Mouse (Mus musculus) small intestine, adult 2 months (tissue): ENCODE results near the gene St6galnac3. TPM values are rescaled to one million over a fixed set of nuclear protein-coding genes. Genes with fewer than 3 reads are reported as not detected.

Experiments
- H3K27ac ChIP-seq: fragments of 200-500 bp; 2 replicates; pipeline ENCODE4 v1.5.1; 2012; ENCODE audit warnings: low read depth, low read length, control low read depth, inconsistent platforms; ENCODE audit not compliant: insufficient read depth
- H3K27me3 ChIP-seq: fragments of 200-500 bp; 2 replicates; pipeline ENCODE4 v1.6.1; 2012; ENCODE audit warnings: mild to moderate bottlenecking, moderate library complexity, low read length, inconsistent platforms; ENCODE audit not compliant: control insufficient read depth, insufficient read depth
- H3K36me3 ChIP-seq: fragments of 200-500 bp; 2 replicates; pipeline ENCODE4 v1.6.1; 2012; ENCODE audit warnings: mild to moderate bottlenecking, low read length, control low read depth, inconsistent platforms; ENCODE audit not compliant: control insufficient read depth, insufficient read depth
- H3K4me1 ChIP-seq: fragments of 200-500 bp; 2 replicates; pipeline ENCODE4 v1.6.1; 2012; ENCODE audit warnings: low read length, inconsistent platforms, mixed read lengths; ENCODE audit not compliant: control insufficient read depth, insufficient read depth, insufficient read length
- H3K4me3 ChIP-seq: fragments of 200-500 bp; 2 replicates; pipeline ENCODE4 v1.5.1; 2012; ENCODE audit warnings: low read depth, mild to moderate bottlenecking, control low read depth, inconsistent platforms, low read length, moderate library complexity
- CTCF ChIP-seq: fragments of 200-500 bp; IDR thresholded peaks from 2 replicates; pipeline ENCODE4 v1.5.1; 2012; ENCODE audit warnings: low read depth, mild to moderate bottlenecking, control low read depth, inconsistent platforms, low read length, moderate library complexity, mixed read lengths; ENCODE audit not compliant: insufficient replicate concordance, insufficient read length; ENCODE audit errors: extremely low read depth
- POLR2A ChIP-seq: fragments of 200-500 bp; IDR thresholded peaks from 2 replicates; pipeline ENCODE4 v1.6.1; 2012; ENCODE audit warnings: low read depth, mild to moderate bottlenecking, control low read depth, inconsistent platforms, low read length, moderate library complexity
- WGBS: fragments of 180-500 bp; shearing (Covaris S2); methylation state at CpG from one replicate; pipeline ENCODE4 v1.1.7; 2018; 5-methylcytosine and 5-hydroxymethylcytosine counted together
- polyA plus RNA-seq: library from polyadenylated mRNA; depleted of rRNA; stranded (reverse); fragments of >200 nt; gene quantifications from 2 replicates; pipeline ENCODE4 v1.2.3, GENCODE M21; 2012

The St6galnac3 gene
- polyA plus RNA-seq, 1 experiment = 1.1 TPM

DNA sequence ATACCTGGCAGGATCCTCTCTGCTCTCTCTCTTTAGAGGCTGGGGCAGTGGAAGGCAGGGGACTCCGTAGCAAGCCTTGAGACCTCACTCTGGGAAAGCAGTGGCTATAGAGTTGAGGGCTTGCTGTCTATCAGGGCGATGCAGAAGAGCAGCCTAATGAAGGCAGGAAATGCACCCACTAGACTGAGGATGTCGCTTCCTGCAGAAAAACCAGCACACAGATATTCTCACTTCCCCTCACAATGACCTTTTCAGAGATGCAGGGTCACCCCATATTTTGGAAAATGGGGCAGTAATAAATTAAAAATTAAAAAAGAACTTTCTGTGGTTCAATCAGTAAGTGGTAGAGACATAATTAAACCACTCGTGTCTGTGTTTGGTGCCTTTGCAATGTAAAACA, 4.1 kb downstream of the St6galnac3 start:
- no peak overlapping the region for H3K4me3 ChIP-seq
- no peaks in the 10 kb centered on the region; the same call in 1 of the 2 replicates for H3K27me3 ChIP-seq
- 65% methylated on average over 4 of the region's 4 CpGs for WGBS
- no peaks in the 10 kb centered on the region for H3K4me1 ChIP-seq
- H3K27ac ChIP-seq = no peak overlapping the region
- no peak for TF ChIP-seq CTCF
- no peak for TF ChIP-seq POLR2A
- H3K36me3 ChIP-seq = no peaks in the 10 kb centered on the region

DNA sequence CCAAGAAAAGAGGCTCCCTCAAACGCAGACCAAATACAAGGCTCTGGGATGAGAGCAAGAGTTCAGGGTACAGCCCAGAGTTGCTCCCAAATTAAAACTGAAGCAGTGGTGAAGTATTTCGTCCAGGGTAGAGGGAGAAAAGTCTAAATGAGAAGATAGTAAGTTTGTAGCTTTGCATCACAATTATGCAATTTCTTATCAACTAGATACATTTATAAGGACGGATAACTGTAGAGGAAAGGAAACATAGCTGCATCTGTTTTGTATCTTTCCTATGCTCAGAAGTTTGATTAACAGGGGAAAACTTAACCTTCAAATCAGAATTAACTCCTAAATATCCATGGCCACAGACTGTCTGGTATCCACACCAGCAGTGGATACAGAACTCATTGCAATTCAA, 4.7 kb downstream of the St6galnac3 start:
- H3K4me1 ChIP-seq = no peaks in the 10 kb centered on the region
- no peaks in the 10 kb centered on the region for H3K36me3 ChIP-seq
- no peaks in the 10 kb centered on the region; the same call in 1 of the 2 replicates for H3K27me3 ChIP-seq
- TF ChIP-seq POLR2A = no peak
- no peak for TF ChIP-seq CTCF
- WGBS = 48% methylated on average over 3 of the region's 3 CpGs
- no peak overlapping the region for H3K4me3 ChIP-seq
- no peak overlapping the region for H3K27ac ChIP-seq

DNA sequence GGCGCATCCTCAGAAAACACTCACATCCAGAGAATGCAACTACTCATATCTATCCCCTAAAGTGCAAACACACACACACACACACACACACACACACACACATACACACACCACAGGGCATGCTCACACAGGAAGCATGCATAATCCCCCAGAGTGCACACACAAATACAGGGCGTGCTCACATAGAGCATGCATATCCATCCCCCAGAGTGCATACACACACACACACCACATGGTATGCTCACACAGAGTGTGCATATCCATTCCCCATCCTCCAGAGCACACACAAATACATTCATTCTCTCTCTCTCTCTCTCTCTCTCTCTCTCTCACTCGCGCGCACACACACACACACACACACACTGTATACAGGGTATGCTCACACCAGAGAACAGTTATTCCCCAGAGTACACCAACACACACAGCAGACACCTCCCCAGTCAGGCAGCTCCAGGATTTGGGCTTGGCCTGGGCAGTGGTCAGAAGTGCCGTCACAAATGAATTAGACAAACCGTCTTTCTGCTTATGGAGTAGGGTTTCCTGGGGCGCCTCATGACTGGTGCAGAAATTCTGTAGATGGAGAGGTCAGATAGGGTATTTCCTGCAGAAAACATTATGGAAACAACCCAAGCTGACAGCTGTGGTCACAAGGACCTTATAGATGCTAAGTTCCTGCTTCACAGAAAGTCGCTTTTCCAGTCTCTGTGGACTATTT, 5.6 kb downstream of the St6galnac3 start:
- H3K4me3 ChIP-seq = no peak overlapping the region
- H3K4me1 ChIP-seq = no peaks in the 10 kb centered on the region
- 70% methylated on average over 9 of the region's 9 CpGs for WGBS
- TF ChIP-seq CTCF (no peak), POLR2A (no peak)
- no peaks in the 10 kb centered on the region for H3K27me3 ChIP-seq
- H3K27ac ChIP-seq = no peak overlapping the region
- no peaks in the 10 kb centered on the region for H3K36me3 ChIP-seq

DNA sequence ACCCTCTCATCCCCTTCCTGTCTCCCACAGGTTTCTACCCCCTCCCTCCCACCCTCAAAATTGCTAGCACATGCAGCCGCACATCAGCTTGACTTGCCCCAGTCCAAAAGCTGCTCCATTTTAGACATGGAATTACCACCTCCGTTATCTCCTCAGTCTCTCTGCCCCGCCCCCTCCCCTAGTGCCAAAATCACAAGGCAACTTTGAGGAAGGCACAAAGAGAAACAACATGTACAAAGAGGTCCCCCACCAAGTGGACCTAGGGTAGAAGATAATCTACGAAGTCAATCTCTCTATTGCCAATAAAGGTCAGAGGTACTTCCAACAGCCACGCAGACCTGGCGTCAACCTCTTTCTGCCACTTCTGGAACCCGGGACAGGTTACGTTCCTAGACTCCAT, 6.2 kb downstream of the St6galnac3 start:
- Histone ChIP-seq H3K36me3 (no peaks in the 10 kb centered on the region), H3K27me3 (no peaks in the 10 kb centered on the region), H3K4me1 (no peaks in the 10 kb centered on the region), H3K4me3 (no peak overlapping the region), H3K27ac (no peak overlapping the region)
- TF ChIP-seq CTCF (no peak), POLR2A (no peak)
- WGBS = 70% methylated on average over 8 of the region's 8 CpGs

DNA sequence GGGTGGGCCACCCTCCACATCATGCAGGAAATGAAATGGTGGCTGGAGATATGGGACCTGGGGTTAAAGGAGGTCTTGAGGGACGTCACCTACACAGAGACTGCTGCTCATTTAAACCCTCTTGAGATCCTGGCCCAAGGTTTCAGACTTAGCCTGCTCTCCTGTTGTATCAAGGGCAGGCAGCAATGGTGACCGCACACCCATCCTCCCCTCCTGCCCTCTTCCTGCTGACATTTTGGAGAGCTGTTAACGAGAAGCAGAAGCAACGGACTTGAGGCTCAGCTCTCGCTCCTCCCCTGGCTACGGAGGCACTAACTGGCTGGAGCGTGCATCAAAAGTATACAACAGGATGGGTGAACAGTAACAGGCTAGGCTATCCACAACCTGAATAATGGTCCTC, 7.2 kb downstream of the St6galnac3 start:
- H3K27ac ChIP-seq = no peak overlapping the region
- TF ChIP-seq POLR2A = no peak
- WGBS = 78% methylated on average over 7 of the region's 7 CpGs
- H3K4me1 ChIP-seq = no peaks in the 10 kb centered on the region
- H3K4me3 ChIP-seq = no peak overlapping the region
- H3K36me3 ChIP-seq = no peaks in the 10 kb centered on the region
- no peaks in the 10 kb centered on the region for H3K27me3 ChIP-seq

DNA sequence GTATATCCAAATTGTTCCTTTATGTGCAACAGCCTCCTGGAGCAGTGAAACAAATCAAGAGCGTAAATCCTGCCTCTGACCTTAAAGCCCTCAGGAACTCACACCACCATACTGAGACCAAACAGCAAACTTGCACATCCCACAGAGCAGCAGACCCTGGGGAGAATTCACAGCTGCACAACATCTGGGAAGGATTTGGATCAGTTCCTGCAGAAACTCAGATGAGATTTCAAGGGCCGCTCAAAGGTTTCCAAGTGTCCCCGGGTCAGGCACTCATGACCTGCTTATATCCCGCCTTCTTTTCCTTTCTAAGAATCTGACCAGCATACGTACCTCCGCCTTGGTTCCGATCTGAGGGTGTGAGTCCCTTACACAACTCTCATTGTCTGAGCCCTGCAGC, 9.3 kb downstream of the St6galnac3 start:
- Histone ChIP-seq H3K4me3 (no peak overlapping the region), H3K4me1 (no peaks in the 10 kb centered on the region), H3K27ac (no peak overlapping the region), H3K27me3 (no peaks in the 10 kb centered on the region), H3K36me3 (no peaks in the 10 kb centered on the region)
- TF ChIP-seq POLR2A = no peak
- 63% methylated on average over 7 of the region's 7 CpGs for WGBS

DNA sequence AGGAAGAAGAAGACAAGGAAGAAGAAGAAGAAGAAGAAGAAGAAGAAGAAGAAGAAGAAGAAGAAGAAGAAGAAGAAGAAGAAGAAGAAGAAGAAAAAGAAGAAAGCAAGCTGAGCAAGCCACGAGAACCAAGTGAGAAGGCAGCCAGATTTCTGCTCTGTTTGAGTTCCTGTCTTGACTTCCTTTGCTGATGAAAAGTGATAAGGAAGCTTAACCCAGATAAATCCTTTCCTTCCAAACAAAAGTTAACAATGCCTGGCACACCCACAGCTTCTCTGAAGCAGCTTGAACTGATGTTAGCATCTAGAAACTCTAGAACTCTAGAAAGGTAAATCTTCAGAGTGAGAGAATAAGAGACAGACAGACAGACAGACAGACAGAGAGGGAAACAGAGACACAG, 14.4 kb downstream of the St6galnac3 start:
- Histone ChIP-seq H3K27me3 (no peaks in the 10 kb centered on the region), H3K36me3 (no peaks in the 10 kb centered on the region), H3K4me3 (no peak overlapping the region), H3K27ac (no peak overlapping the region), H3K4me1 (no peaks in the 10 kb centered on the region)
- TF ChIP-seq CTCF (no peak), POLR2A (no peak)
- WGBS = 24% methylated on average over 1 of the region's 1 CpGs

DNA sequence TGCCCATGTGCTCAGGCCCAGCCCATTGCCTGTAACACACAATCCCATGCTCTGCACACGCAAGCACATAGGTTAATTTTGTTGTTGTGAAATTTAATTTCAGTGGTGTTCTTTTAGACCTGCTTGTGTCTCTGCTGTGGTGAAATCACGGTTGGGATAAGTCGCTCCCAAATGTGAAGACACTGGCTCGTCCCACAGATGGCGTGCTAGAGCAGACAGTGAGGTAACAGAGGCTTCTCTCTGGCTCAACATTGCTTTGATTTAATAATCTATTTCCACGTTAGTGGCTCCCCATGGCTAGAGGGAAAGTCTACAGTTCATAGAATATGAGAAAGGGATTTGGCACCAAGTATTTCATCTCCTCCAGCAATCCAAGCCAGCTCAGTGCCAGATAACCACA, 17.3 kb downstream of the St6galnac3 start:
- Histone ChIP-seq H3K27me3 (no peaks in the 10 kb centered on the region), H3K4me1 (no peaks in the 10 kb centered on the region), H3K4me3 (no peak overlapping the region), H3K36me3 (no peaks in the 10 kb centered on the region), H3K27ac (no peak overlapping the region)
- no peak for TF ChIP-seq CTCF
- no peak for TF ChIP-seq POLR2A
- 76% methylated on average over 6 of the region's 6 CpGs for WGBS
